Mouse (Mus musculus) kidney, adult 11 months (tissue): ENCODE measurements at regions not wholly inside any gene's neighbourhood (a gene's known extent, or its start where the extent isn't known, plus 50 kb on each side); places are given as distances from the start of the nearest gene placed in this dataset.

Source experiments
- DNase-seq: peaks from one replicate; pipeline ENCODE4 v3.0.0; 2022

GRCm38 (mm10) chr12:92601673-92602072, 752.7 kb upstream of the Sel1l start:
- DNase-seq = no peak

DNA sequence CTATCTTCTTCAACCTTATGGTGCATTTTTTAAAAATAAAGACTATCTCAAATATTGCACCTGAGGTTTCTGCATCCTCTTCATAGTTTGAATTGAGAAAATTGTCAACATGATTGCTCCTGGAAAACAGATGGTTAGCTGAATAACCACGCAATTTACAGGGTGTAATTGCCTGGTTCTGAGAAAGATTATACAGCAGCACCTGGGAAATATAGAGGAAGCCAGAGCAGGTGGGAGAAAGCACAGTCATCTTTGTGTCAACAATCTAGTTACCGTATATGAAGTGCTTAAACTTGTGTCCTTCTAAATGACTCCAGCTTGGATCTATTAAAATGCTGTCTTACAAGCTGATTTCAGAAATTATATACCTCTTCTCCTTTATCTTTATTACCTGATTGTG, 740.8 kb upstream of the Sel1l start:
- no peak for DNase-seq

GRCm38 (mm10) chr12:92589305-92589704, 740.3 kb upstream of the Sel1l start:
- DNase-seq = no peak

GRCm38 (mm10) chr12:92578596-92578995, 729.6 kb upstream of the Sel1l start:
- DNase-seq = no peak
